Mouse (Mus musculus): ENCODE measurements around the gene Cers1. TPM values are rescaled to one million over a fixed set of nuclear protein-coding genes. Genes with fewer than 3 reads are reported as not detected.

Gene Cers1
- polyA plus RNA-seq, 1 experiment from 2014 or later = 2.0 TPM

- H3K27ac ChIP-seq (replicated peaks) = peak within 1 kb of the TSS; percentile 8
- H3K36me3 ChIP-seq (ENCODE audit: control insufficient read depth, insufficient read depth, low read length) = peaks cover 7% of the 10 kb centered on the region
- peak within 1 kb of the TSS; percentile 80 for H3K4me2 ChIP-seq (replicated peaks; ENCODE audit: low read depth)
- H3K4me3 ChIP-seq (ENCODE audit: low read depth, low read length) = peak within 1 kb of the TSS; percentile 52
- TF ChIP-seq EP300 (optimal IDR thresholded peaks at IDR 0.05) (no peak), CTCF (IDR thresholded peaks at IDR 0.05; ENCODE audit: low read depth) (no peak)
- no peaks in the 10 kb centered on the region for H3K27me3 ChIP-seq (ENCODE audit: control insufficient read depth, insufficient read depth, low read length)
- DNase-seq (ENCODE audit: low spot score) (peak; percentile 94), ATAC-seq (ENCODE audit: low FRiP score, low TSS enrichment) (peak; percentile 92)
- under 1% methylated on average over 40 of the region's 40 CpGs for WGBS
- peak within 1 kb of the TSS; percentile 70 for H3K9ac ChIP-seq (ENCODE audit: low read length)
- H3K4me1 ChIP-seq (replicated peaks; ENCODE audit: control insufficient read depth, insufficient read depth) = peaks cover 6% of the 10 kb centered on the region; the same call in 1 of the 2 replicates
- no peaks in the 10 kb centered on the region for H3K9me3 ChIP-seq (ENCODE audit: control insufficient read depth, low read length)
Measured at GRCm38 (mm10) chr8:70302358-70302890, 13.2 kb upstream of the Cers1 start, which contains the start of the genes Ddx49 and Cope. Ddx49 (minus strand) TSS chr8:70302489. Cope (plus strand) TSS chr8:70302518.

GRCm38 (mm10) chr8:70302901-70303300, 12.7 kb upstream of the Cers1 start:
- H3K27me3 ChIP-seq (ENCODE audit: control insufficient read depth, insufficient read depth, low read length) = no peaks in the 10 kb centered on the region
- peak overlapping the region; percentile 70 for H3K9ac ChIP-seq (ENCODE audit: low read length)
- ATAC-seq (ENCODE audit: low FRiP score, low TSS enrichment) (peak; percentile 54), DNase-seq (ENCODE audit: low spot score) (no peak)
- H3K4me3 ChIP-seq (ENCODE audit: low read depth, low read length) = peak overlapping the region; percentile 52
- 4% methylated on average over 16 of the region's 16 CpGs for WGBS
- peaks cover 6% of the 10 kb centered on the region; the same call in 1 of the 2 replicates for H3K4me1 ChIP-seq (replicated peaks; ENCODE audit: control insufficient read depth, insufficient read depth)
- peak overlapping the region; percentile 8 for H3K27ac ChIP-seq (replicated peaks)
- peak overlapping the region; percentile 80 for H3K4me2 ChIP-seq (replicated peaks; ENCODE audit: low read depth)
- no peak for TF ChIP-seq CTCF (IDR thresholded peaks at IDR 0.05; ENCODE audit: low read depth)
- no peak for TF ChIP-seq EP300 (optimal IDR thresholded peaks at IDR 0.05)
- H3K36me3 ChIP-seq (ENCODE audit: control insufficient read depth, insufficient read depth, low read length) = peaks cover 7% of the 10 kb centered on the region
- no peaks in the 10 kb centered on the region for H3K9me3 ChIP-seq (ENCODE audit: control insufficient read depth, low read length)

DNA sequence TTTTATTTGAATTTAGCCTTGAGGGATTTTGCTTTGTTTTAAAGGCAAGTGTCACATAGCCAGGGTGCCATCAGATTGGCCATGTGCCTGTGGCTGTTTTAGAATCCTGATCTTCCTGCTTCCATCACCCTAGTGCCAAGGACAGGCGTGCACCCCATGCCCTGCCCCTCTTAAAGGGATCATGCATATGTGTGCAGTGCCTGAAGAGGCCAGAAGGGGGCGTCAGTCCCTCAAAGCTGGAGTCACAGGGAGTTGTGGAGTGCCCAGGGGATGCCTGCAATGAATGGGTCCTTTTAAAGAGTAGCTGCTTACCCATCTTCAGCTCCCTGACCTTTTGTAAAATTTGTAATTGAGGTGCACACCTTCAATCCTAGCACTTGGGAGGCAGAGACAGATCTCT, 6.3 kb upstream of the Cers1 start:
- H3K36me3 ChIP-seq (ENCODE audit: control insufficient read depth, insufficient read depth, low read length) = peaks cover 30% of the 10 kb centered on the region
- no peaks in the 10 kb centered on the region for H3K9me3 ChIP-seq (ENCODE audit: control insufficient read depth, low read length)
- H3K9ac ChIP-seq (ENCODE audit: low read length) = no peak overlapping the region

DNA sequence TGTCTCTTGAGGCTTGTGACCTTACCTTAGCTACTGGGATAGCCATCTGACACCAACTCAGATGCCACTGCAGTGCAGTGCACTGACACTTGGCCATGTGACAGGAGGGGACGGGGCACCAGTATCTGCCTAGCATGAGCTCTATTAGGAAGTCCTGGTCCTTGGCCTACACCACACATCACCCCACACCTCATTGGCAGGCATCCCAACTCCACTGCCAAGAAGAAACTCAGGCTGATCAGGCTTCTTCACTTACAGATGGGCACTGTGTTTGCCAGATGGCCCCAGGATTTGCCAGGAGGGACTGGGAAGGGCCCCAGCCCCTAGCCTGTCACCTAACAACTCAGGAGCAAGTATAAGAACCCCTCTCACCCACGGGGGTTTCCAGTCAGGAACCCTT, 2.2 kb upstream of the Cers1 start:
- H3K9me3 ChIP-seq (ENCODE audit: control insufficient read depth, low read length) = no peaks in the 10 kb centered on the region
- peaks cover 20% of the 10 kb centered on the region for H3K36me3 ChIP-seq (ENCODE audit: control insufficient read depth, insufficient read depth, low read length)
- H3K27ac ChIP-seq (replicated peaks) = no peak overlapping the region
- ATAC-seq (ENCODE audit: low FRiP score, low TSS enrichment) (no peak), DNase-seq (ENCODE audit: low spot score) (no peak)
- H3K4me3 ChIP-seq (ENCODE audit: low read depth, low read length) = no peak overlapping the region
- WGBS = 87% methylated on average over 2 of the region's 2 CpGs
- no peaks in the 10 kb centered on the region for H3K27me3 ChIP-seq (ENCODE audit: control insufficient read depth, insufficient read depth, low read length)
- TF ChIP-seq CTCF (IDR thresholded peaks at IDR 0.05; ENCODE audit: low read depth) (no peak), EP300 (optimal IDR thresholded peaks at IDR 0.05) (no peak)
- no peak overlapping the region for H3K9ac ChIP-seq (ENCODE audit: low read length)
- no peaks in the 10 kb centered on the region for H3K4me1 ChIP-seq (replicated peaks; ENCODE audit: control insufficient read depth, insufficient read depth)
- no peak overlapping the region for H3K4me2 ChIP-seq (replicated peaks; ENCODE audit: low read depth)

More for the DNA sequence above, 6.3 kb upstream of the Cers1 start:
- ATAC-seq (ENCODE audit: low FRiP score, low TSS enrichment) (no peak), DNase-seq (ENCODE audit: low spot score) (no peak)
- Histone ChIP-seq H3K4me2 (replicated peaks; ENCODE audit: low read depth) (no peak overlapping the region), H3K27me3 (ENCODE audit: control insufficient read depth, insufficient read depth, low read length) (no peaks in the 10 kb centered on the region), H3K4me3 (ENCODE audit: low read depth, low read length) (no peak overlapping the region), H3K27ac (replicated peaks) (no peak overlapping the region), H3K4me1 (replicated peaks; ENCODE audit: control insufficient read depth, insufficient read depth) (no peaks in the 10 kb centered on the region)
- WGBS = 34% methylated on average over 2 of the region's 2 CpGs
- TF ChIP-seq EP300 (optimal IDR thresholded peaks at IDR 0.05) (no peak), CTCF (IDR thresholded peaks at IDR 0.05; ENCODE audit: low read depth) (peak; percentile 73)

DNA sequence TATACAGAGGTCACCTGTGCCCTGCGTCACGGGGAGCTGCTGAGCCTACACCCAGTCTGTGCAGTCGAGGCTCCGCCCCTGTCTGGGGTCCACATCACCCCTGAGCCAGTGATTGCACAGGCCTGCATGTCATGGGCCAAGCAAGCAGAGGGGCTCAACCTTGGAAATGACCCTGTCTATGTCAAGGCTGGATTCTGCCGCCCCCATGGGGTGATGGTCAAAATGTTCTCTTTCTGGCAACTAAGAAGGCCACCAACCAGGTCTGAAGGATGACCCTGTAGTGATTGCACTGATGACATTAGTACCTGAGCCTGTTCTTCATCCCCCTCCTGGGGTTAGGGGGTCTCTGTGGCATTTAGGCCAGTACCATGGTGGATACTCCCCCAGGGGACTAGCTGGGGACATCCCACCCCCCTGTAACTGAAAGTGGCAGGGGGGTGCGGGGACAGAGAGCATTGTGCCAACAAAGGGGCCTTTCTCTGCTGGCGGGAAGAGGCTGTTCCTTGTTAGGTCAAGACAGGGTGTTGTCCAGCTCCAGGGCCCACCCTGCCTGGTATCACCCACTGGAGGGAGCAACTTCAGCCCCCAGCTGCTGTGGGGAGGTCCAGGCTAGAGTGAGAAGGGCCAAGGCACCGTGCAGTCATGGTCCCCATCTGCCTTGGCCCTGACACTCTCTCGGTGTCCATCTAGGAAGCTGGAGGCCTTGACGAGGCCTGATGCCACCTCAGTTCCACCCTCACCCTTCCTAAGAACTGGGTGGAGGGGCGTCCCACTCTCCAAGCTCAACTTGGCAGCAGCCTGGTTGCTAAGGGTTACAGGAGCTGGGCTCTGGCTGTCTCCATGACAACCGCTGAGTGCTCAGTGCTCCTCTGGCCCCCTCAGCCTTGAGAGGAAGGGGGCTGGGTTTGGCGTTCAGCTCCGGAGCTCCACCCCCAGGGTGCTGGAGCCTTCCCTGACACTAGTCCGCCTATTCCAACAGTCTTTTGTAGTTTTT, 1.2 kb downstream of the Cers1 start:
- Histone ChIP-seq H3K9me3 (ENCODE audit: control insufficient read depth, low read length) (no peaks in the 10 kb centered on the region), H3K4me1 (replicated peaks; ENCODE audit: control insufficient read depth, insufficient read depth) (no peaks in the 10 kb centered on the region), H3K4me3 (ENCODE audit: low read depth, low read length) (peak overlapping the region; percentile 54), H3K4me2 (replicated peaks; ENCODE audit: low read depth) (peak overlapping the region; percentile 84), H3K36me3 (ENCODE audit: control insufficient read depth, insufficient read depth, low read length) (peaks cover 2% of the 10 kb centered on the region; the same call in 1 of the 2 replicates), H3K27ac (replicated peaks) (no peak overlapping the region), H3K9ac (ENCODE audit: low read length) (peak overlapping the region; percentile 56), H3K27me3 (ENCODE audit: control insufficient read depth, insufficient read depth, low read length) (no peaks in the 10 kb centered on the region)
- DNase-seq (ENCODE audit: low spot score) (peak; percentile 44), ATAC-seq (ENCODE audit: low FRiP score, low TSS enrichment) (peak; percentile 40)
- 15% methylated on average over 14 of the region's 15 CpGs for WGBS
- TF ChIP-seq CTCF (IDR thresholded peaks at IDR 0.05; ENCODE audit: low read depth) (peak; percentile 36), EP300 (optimal IDR thresholded peaks at IDR 0.05) (no peak)

Data from stomach, postnatal 0 days (tissue).